Comparison of ENCODE assay signal across 15 mouse cellular contexts in genomic region chr15:79767327-79767961, GRCm38 (mm10). TPM values are rescaled to one million over a fixed set of nuclear protein-coding genes. Genes with fewer than 3 reads are reported as not detected.
DNase-seq lines count a peak whose midpoint lies in the region; ATAC-seq and TF ChIP-seq lines count a peak whose summit lies in the region.
"Had no signal": no experiment of that assay in that cellular context is flagged by ENCODE, and none has a peak within 500 bp of the region (broad histone marks: within the 10 kb centered on the region; RNA-seq: fewer than 3 reads in every experiment).

No protein-coding gene starts in this region.

- no peak for TF ChIP-seq EP300 in heart, postnatal 0 days (IDR thresholded peaks at IDR 0.05; ENCODE audit: low read depth)

- ATAC-seq in forebrain, embryonic 14.5 days = no peak
- no peak for ATAC-seq in forebrain, embryonic 11.5 days (replicated peaks; ENCODE audit: low FRiP score)
- no peak for ATAC-seq in hindbrain, postnatal 0 days
- no peak for ATAC-seq in hindbrain, embryonic 11.5 days (ENCODE audit: low FRiP score)
- peak; percentile 55 for ATAC-seq in heart, postnatal 0 days (ENCODE audit: insufficient read depth, low read depth)
- ATAC-seq: inflammation-experienced regulatory T-cells, adult 6 months; midbrain, embryonic 13.5 days had no signal

- TF ChIP-seq CTCF in hindbrain, postnatal 0 days (IDR thresholded peaks at IDR 0.05; ENCODE audit: low read depth) = no peak
- TF ChIP-seq CTCF in heart, postnatal 0 days (IDR thresholded peaks at IDR 0.05; ENCODE audit: low read depth) = no peak

- H3K4me1 ChIP-seq in forebrain, embryonic 14.5 days (ENCODE audit: control insufficient read depth, insufficient read depth, low read length) = peaks cover 14% of the 10 kb centered on the region; the same call in 1 of the 2 replicates
- H3K4me1 ChIP-seq in forebrain, embryonic 11.5 days (replicated peaks; ENCODE audit: control insufficient read depth, insufficient read depth, low read length) = no peaks in the 10 kb centered on the region
- peaks cover 20% of the 10 kb centered on the region; the same call in 1 of the 2 replicates for H3K4me1 ChIP-seq in hindbrain, postnatal 0 days (ENCODE audit: insufficient read depth, low read length)
- no peaks in the 10 kb centered on the region for H3K4me1 ChIP-seq in hindbrain, embryonic 11.5 days (replicated peaks; ENCODE audit: control insufficient read depth, insufficient read depth, low read length)
- H3K4me1 ChIP-seq in heart, postnatal 0 days (ENCODE audit: control insufficient read depth, insufficient read depth) = peaks cover 66% of the 10 kb centered on the region

- 88% methylated on average over 16 of the region's 16 CpGs for WGBS in forebrain, embryonic 14.5 days
- 92% methylated on average over 16 of the region's 16 CpGs for WGBS in forebrain, embryonic 11.5 days
- WGBS in hindbrain, postnatal 0 days = 72% methylated on average over 16 of the region's 16 CpGs
- 88% methylated on average over 16 of the region's 16 CpGs for WGBS in hindbrain, embryonic 11.5 days
- WGBS in heart, postnatal 0 days = 27% methylated on average over 16 of the region's 16 CpGs

- no peaks in the 10 kb centered on the region for H3K27me3 ChIP-seq in forebrain, embryonic 14.5 days (replicated peaks; ENCODE audit: control insufficient read depth, insufficient read depth, low read length)
- H3K27me3 ChIP-seq in forebrain, embryonic 11.5 days (ENCODE audit: control insufficient read depth, insufficient read depth, low read length) = no peaks in the 10 kb centered on the region
- H3K27me3 ChIP-seq in hindbrain, postnatal 0 days (ENCODE audit: insufficient read depth, low read length) = no peaks in the 10 kb centered on the region
- no peaks in the 10 kb centered on the region for H3K27me3 ChIP-seq in hindbrain, embryonic 11.5 days (ENCODE audit: control insufficient read depth, insufficient read depth, low read length)
- H3K27me3 ChIP-seq in heart, postnatal 0 days (ENCODE audit: control insufficient read depth, insufficient read depth, low read length) = no peaks in the 10 kb centered on the region
- H3K27me3 ChIP-seq: limb, embryonic 12.5 days; midbrain, embryonic 13.5 days had no signal

- no peaks in the 10 kb centered on the region for H3K9me3 ChIP-seq in forebrain, embryonic 14.5 days (replicated peaks; ENCODE audit: control insufficient read depth, low read length)
- no peaks in the 10 kb centered on the region for H3K9me3 ChIP-seq in forebrain, embryonic 11.5 days (ENCODE audit: control insufficient read depth, low read length)
- H3K9me3 ChIP-seq in hindbrain, postnatal 0 days (ENCODE audit: low read length) = no peaks in the 10 kb centered on the region
- H3K9me3 ChIP-seq in hindbrain, embryonic 11.5 days (ENCODE audit: control insufficient read depth, low read length) = no peaks in the 10 kb centered on the region
- no peaks in the 10 kb centered on the region for H3K9me3 ChIP-seq in heart, postnatal 0 days (replicated peaks; ENCODE audit: control insufficient read depth, low read length)
- H3K9me3 ChIP-seq: limb, embryonic 12.5 days; midbrain, embryonic 13.5 days had no signal

- no peak overlapping the region for H3K4me3 ChIP-seq in forebrain, embryonic 14.5 days (ENCODE audit: low read depth, low read length)
- H3K4me3 ChIP-seq in forebrain, embryonic 11.5 days (ENCODE audit: low read depth, low read length) = no peak overlapping the region
- H3K4me3 ChIP-seq in hindbrain, postnatal 0 days (ENCODE audit: low read length) = no peak overlapping the region
- H3K4me3 ChIP-seq in hindbrain, embryonic 11.5 days (ENCODE audit: low read depth, low read length) = no peak overlapping the region
- H3K4me3 ChIP-seq in heart, postnatal 0 days (ENCODE audit: low read depth, low read length) = 0 out of 2 replicates have a peak overlapping the region, but pooled peaks have one; percentile 11
- H3K4me3 ChIP-seq: gastrocnemius, adult 2 months; limb, embryonic 12.5 days; midbrain, embryonic 13.5 days had no signal

- no peak overlapping the region for H3K4me2 ChIP-seq in forebrain, embryonic 14.5 days (ENCODE audit: low read length)
- H3K4me2 ChIP-seq in forebrain, embryonic 11.5 days (ENCODE audit: low read depth, low read length, severe bottlenecking) = no peak overlapping the region
- no peak overlapping the region for H3K4me2 ChIP-seq in hindbrain, postnatal 0 days (ENCODE audit: low read depth, low read length)
- H3K4me2 ChIP-seq in hindbrain, embryonic 11.5 days (replicated peaks; ENCODE audit: low read depth, low read length) = no peak overlapping the region
- H3K4me2 ChIP-seq in heart, postnatal 0 days (ENCODE audit: low read depth, low read length) = peak overlapping the region; percentile 28
- H3K4me2 ChIP-seq: limb, embryonic 12.5 days; midbrain, embryonic 13.5 days had no signal

- peak overlapping the region; percentile 15; the same call in 1 of the 2 replicates for H3K27ac ChIP-seq in forebrain, embryonic 14.5 days (ENCODE audit: low read depth, low read length)
- H3K27ac ChIP-seq in forebrain, embryonic 11.5 days (ENCODE audit: low read depth, low read length) = no peak overlapping the region
- 0 out of 2 replicates have a peak overlapping the region, but pooled peaks have one; percentile 1 for H3K27ac ChIP-seq in hindbrain, postnatal 0 days
- no peak overlapping the region for H3K27ac ChIP-seq in hindbrain, embryonic 11.5 days (ENCODE audit: low read depth, low read length)
- H3K27ac ChIP-seq in heart, postnatal 0 days (ENCODE audit: low read depth) = peak overlapping the region; percentile 64
- H3K27ac ChIP-seq: gastrocnemius, adult 2 months; limb, embryonic 12.5 days; midbrain, embryonic 13.5 days had no signal

- DNase-seq in forebrain, embryonic 14.5 days (ENCODE audit: low spot score) = no peak
- DNase-seq in forebrain, embryonic 11.5 days (ENCODE audit: low spot score) = no peak
- no peak for DNase-seq in hindbrain, postnatal 0 days (ENCODE audit: low spot score)
- DNase-seq in hindbrain, embryonic 11.5 days (ENCODE audit: low spot score) = no peak
- DNase-seq in brain, adult 2 months (ENCODE audit: low read depth, low spot score) = peak; percentile 63
- DNase-seq in heart, postnatal 0 days (ENCODE audit: low spot score) = peak; percentile 60
- no peak for DNase-seq in right cerebral cortex, postnatal 36 days (ENCODE audit: low spot score in 2 of 2)
- DNase-seq: adrenal gland, adult 8-10 months; gastrocnemius, adult 2 months; kidney, adult 9 months; kidney, postnatal 4 days; thymus, adult 18-20 months had no signal

- H3K9ac ChIP-seq in forebrain, embryonic 14.5 days (ENCODE audit: low read length) = no peak overlapping the region
- H3K9ac ChIP-seq in forebrain, embryonic 11.5 days (ENCODE audit: low read length) = no peak overlapping the region
- H3K9ac ChIP-seq in hindbrain, postnatal 0 days (replicated peaks; ENCODE audit: low read length) = no peak overlapping the region
- no peak overlapping the region for H3K9ac ChIP-seq in hindbrain, embryonic 11.5 days (ENCODE audit: low read depth, low read length)
- 0 out of 2 replicates have a peak overlapping the region, but pooled peaks have one; percentile 7 for H3K9ac ChIP-seq in heart, postnatal 0 days (replicated peaks; ENCODE audit: low read depth, low read length)
- H3K9ac ChIP-seq: limb, embryonic 12.5 days; midbrain, embryonic 13.5 days had no signal

- peaks cover 19% of the 10 kb centered on the region for H3K36me3 ChIP-seq in forebrain, embryonic 14.5 days (ENCODE audit: control insufficient read depth, insufficient read depth, low read length)
- no peaks in the 10 kb centered on the region; the same call in 1 of the 2 replicates for H3K36me3 ChIP-seq in forebrain, embryonic 11.5 days (ENCODE audit: control insufficient read depth, insufficient read depth, low read length)
- H3K36me3 ChIP-seq in hindbrain, postnatal 0 days (ENCODE audit: insufficient read depth, low read length) = peaks cover 10% of the 10 kb centered on the region; the same call in 1 of the 2 replicates
- 0 out of 2 replicates have a peak, but pooled peaks cover 2% of the 10 kb centered on the region for H3K36me3 ChIP-seq in hindbrain, embryonic 11.5 days (ENCODE audit: control insufficient read depth, insufficient read depth, low read length)
- H3K36me3 ChIP-seq in heart, postnatal 0 days (replicated peaks; ENCODE audit: control insufficient read depth, insufficient read depth, low read length) = peaks cover 21% of the 10 kb centered on the region

RNA-seq across cellular contexts. Expression of gene Dnal4, which starts 10.2 kb away (rescaled TPM):
- polyA plus RNA-seq in forebrain, embryonic 14.5 days (2014; fragmentation: Nextera tagmentation; extraction: Ambion mirVana) = 96.1 and 101 TPM in 2 replicates
- polyA plus RNA-seq in forebrain, embryonic 11.5 days (2014; fragmentation: Nextera tagmentation; extraction: Ambion mirVana) = 63.9 and 76.7 TPM in 2 replicates
- total RNA-seq in hindbrain, postnatal 0 days (2014; rRNA removed) = 42.7 and 50.3 TPM in 2 replicates
- 54.0 and 56.7 TPM in 2 replicates for polyA plus RNA-seq in hindbrain, postnatal 0 days (2015; fragmentation: Nextera tagmentation; extraction: Ambion mirVana)
- polyA plus RNA-seq in hindbrain, embryonic 11.5 days (2014; fragmentation: Nextera tagmentation; extraction: Ambion mirVana) = 61.8 and 71.9 TPM in 2 replicates
- 25.9 and 35.5 TPM in 2 replicates for total RNA-seq in heart, postnatal 0 days (2014; rRNA removed; ENCODE audit: low replicate concordance)
- polyA plus RNA-seq in heart, postnatal 0 days (2015; fragmentation: Nextera tagmentation; extraction: Ambion mirVana) = 35.5 and 38.9 TPM in 2 replicates

RNA-seq across cellular contexts. Expression of gene Sun2, which starts 25.1 kb away (rescaled TPM):
- 4.8 and 7.6 TPM in 2 replicates for polyA plus RNA-seq in forebrain, embryonic 14.5 days (2014; fragmentation: Nextera tagmentation; extraction: Ambion mirVana)
- polyA plus RNA-seq in forebrain, embryonic 11.5 days (2014; fragmentation: Nextera tagmentation; extraction: Ambion mirVana) = 4.3 and 5.9 TPM in 2 replicates
- 43.6 and 45.4 TPM in 2 replicates for total RNA-seq in hindbrain, postnatal 0 days (2014; rRNA removed)
- 4.5 and 5.5 TPM in 2 replicates for polyA plus RNA-seq in hindbrain, postnatal 0 days (2015; fragmentation: Nextera tagmentation; extraction: Ambion mirVana)
- polyA plus RNA-seq in hindbrain, embryonic 11.5 days (2014; fragmentation: Nextera tagmentation; extraction: Ambion mirVana) = 4.3 and 9.5 TPM in 2 replicates
- 71.6 and 120 TPM in 2 replicates for total RNA-seq in heart, postnatal 0 days (2014; rRNA removed; ENCODE audit: low replicate concordance)
- 3.6 and 4.0 TPM in 2 replicates for polyA plus RNA-seq in heart, postnatal 0 days (2015; fragmentation: Nextera tagmentation; extraction: Ambion mirVana)

RNA-seq across cellular contexts. Expression of gene Nptxr, which starts 37.1 kb away (rescaled TPM):
- 7.6 and 8.5 TPM in 2 replicates for polyA plus RNA-seq in forebrain, embryonic 14.5 days (2014; fragmentation: Nextera tagmentation; extraction: Ambion mirVana)
- polyA plus RNA-seq in forebrain, embryonic 11.5 days (2014; fragmentation: Nextera tagmentation; extraction: Ambion mirVana) = 1.4 and 2.1 TPM in 2 replicates
- total RNA-seq in hindbrain, postnatal 0 days (2014; rRNA removed) = 226 and 245 TPM in 2 replicates
- 59.9 and 68.5 TPM in 2 replicates for polyA plus RNA-seq in hindbrain, postnatal 0 days (2015; fragmentation: Nextera tagmentation; extraction: Ambion mirVana)
- polyA plus RNA-seq in hindbrain, embryonic 11.5 days (2014; fragmentation: Nextera tagmentation; extraction: Ambion mirVana) = 1.5 and 1.7 TPM in 2 replicates
- 10.8 and 13.7 TPM in 2 replicates for total RNA-seq in heart, postnatal 0 days (2014; rRNA removed; ENCODE audit: low replicate concordance)
- polyA plus RNA-seq in heart, postnatal 0 days (2015; fragmentation: Nextera tagmentation; extraction: Ambion mirVana) = 0.84 and 1.00 TPM in 2 replicates

Comparison
In these comparisons a context has a peak if more than half of its experiments do, and no peak if none do; other contexts are left out.
1. H3K27ac ChIP-seq: peak in forebrain, embryonic 14.5 days (single experiment), hindbrain, postnatal 0 days (single experiment) and heart, postnatal 0 days (single experiment); none in forebrain, embryonic 11.5 days (single experiment) and hindbrain, embryonic 11.5 days (single experiment).
2. DNase-seq: peak in brain, adult 2 months (single experiment) and heart, postnatal 0 days (single experiment); none in forebrain, embryonic 14.5 days (single experiment), forebrain, embryonic 11.5 days (single experiment), hindbrain, postnatal 0 days (single experiment), hindbrain, embryonic 11.5 days (single experiment) and right cerebral cortex, postnatal 36 days (0 of 2).